23 mouse cellular contexts compared by ENCODE assay signal in the genomic region with DNA sequence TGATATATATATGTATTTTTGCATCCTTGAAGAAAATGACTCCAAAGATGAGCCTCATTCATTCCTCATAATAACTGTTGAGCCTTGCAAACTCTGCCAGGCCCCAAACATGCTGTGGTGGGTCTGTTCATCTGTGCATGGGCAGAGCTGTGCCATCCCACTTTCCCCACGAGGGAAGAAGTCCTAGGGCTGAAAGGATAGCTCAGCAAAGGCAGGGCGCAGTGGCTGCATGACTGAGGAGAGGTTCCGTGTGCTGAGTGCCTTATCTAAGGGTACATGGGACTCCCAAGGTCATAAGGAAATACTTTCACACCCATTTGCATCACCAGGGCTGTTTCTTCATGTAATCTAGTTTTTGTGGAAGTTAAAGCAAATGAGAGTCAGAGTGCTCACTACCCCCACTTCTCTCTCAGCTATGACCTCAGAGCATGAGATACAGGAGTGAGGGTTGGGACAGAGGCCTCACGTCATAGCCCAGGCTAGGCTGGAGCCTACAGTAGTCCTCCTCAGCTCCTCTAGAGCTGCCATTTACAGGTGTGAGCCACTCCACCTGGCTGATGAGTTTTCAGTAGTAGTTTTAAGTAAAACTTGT.
DNase-seq lines count a peak whose midpoint lies in the region; ATAC-seq lines count a peak whose summit lies in the region.
"Had no signal": no experiment of that assay in that cellular context is flagged by ENCODE, and none has a peak within 500 bp of the region (broad histone marks: within the 10 kb centered on the region; RNA-seq: fewer than 3 reads in every experiment).

No protein-coding gene starts in this region.

- peak overlapping the region; percentile 55; the same call in 1 of the 2 replicates for H3K27ac ChIP-seq in heart, embryonic 12.5 days (ENCODE audit: poor library complexity, severe bottlenecking)
- no peak overlapping the region for H3K27ac ChIP-seq in neural tube, embryonic 11.5 days (ENCODE audit: low read depth, low read length)
- H3K27ac ChIP-seq in intestine, embryonic 15.5 days: no peak overlapping the region
- no peak overlapping the region for H3K27ac ChIP-seq in neural tube, embryonic 14.5 days (ENCODE audit: low read depth, low read length)
- H3K27ac ChIP-seq: embryonic facial prominence, embryonic 12.5 days; hindbrain, embryonic 14.5 days; limb, embryonic 13.5 days; liver, embryonic 12.5 days had no signal

- H3K4me3 ChIP-seq in heart, embryonic 12.5 days: no peak overlapping the region
- no peak overlapping the region for H3K4me3 ChIP-seq in neural tube, embryonic 11.5 days (ENCODE audit: low read depth, low read length)
- no peak overlapping the region for H3K4me3 ChIP-seq in intestine, embryonic 15.5 days (replicated peaks)
- H3K4me3 ChIP-seq in neural tube, embryonic 14.5 days (ENCODE audit: low read depth, low read length): no peak overlapping the region
- H3K4me3 ChIP-seq: embryonic facial prominence, embryonic 12.5 days; limb, embryonic 13.5 days; liver, embryonic 12.5 days had no signal

- no peak for ATAC-seq in heart, embryonic 12.5 days (ENCODE audit: insufficient number of reproducible peaks, low FRiP score)
- peak; percentile 30 for ATAC-seq in neural tube, embryonic 11.5 days (ENCODE audit: insufficient read depth, low FRiP score, low TSS enrichment)
- peak; percentile 87 for ATAC-seq in intestine, embryonic 15.5 days
- peak; percentile 40; the same call in 1 of the 2 replicates for ATAC-seq in neural tube, embryonic 14.5 days (ENCODE audit: low read depth)
- ATAC-seq: inflammation-experienced regulatory T-cells, adult 6 months; liver, embryonic 12.5 days; Patski had no signal

- H3K9me3 ChIP-seq in heart, embryonic 12.5 days (replicated peaks): no peaks in the 10 kb centered on the region
- no peaks in the 10 kb centered on the region for H3K9me3 ChIP-seq in neural tube, embryonic 11.5 days (ENCODE audit: control insufficient read depth, low read length)
- no peaks in the 10 kb centered on the region for H3K9me3 ChIP-seq in intestine, embryonic 15.5 days
- H3K9me3 ChIP-seq in neural tube, embryonic 14.5 days (ENCODE audit: control insufficient read depth, low read length): no peaks in the 10 kb centered on the region
- H3K9me3 ChIP-seq: embryonic facial prominence, embryonic 12.5 days; limb, embryonic 13.5 days; liver, embryonic 12.5 days had no signal

- peaks cover 17% of the 10 kb centered on the region for H3K36me3 ChIP-seq in heart, embryonic 12.5 days
- no peaks in the 10 kb centered on the region for H3K36me3 ChIP-seq in neural tube, embryonic 11.5 days (ENCODE audit: control insufficient read depth, insufficient read depth, low read length)
- H3K36me3 ChIP-seq in intestine, embryonic 15.5 days: no peaks in the 10 kb centered on the region
- no peaks in the 10 kb centered on the region for H3K36me3 ChIP-seq in neural tube, embryonic 14.5 days (ENCODE audit: control insufficient read depth, insufficient read depth, low read length)
- H3K36me3 ChIP-seq: liver, embryonic 12.5 days had no signal

- WGBS in heart, embryonic 12.5 days: 43% methylated on average over 4 of the region's 4 CpGs
- WGBS in neural tube, embryonic 11.5 days: 71% methylated on average over 4 of the region's 4 CpGs
- 56% methylated on average over 4 of the region's 4 CpGs for WGBS in intestine, embryonic 15.5 days
- WGBS in neural tube, embryonic 14.5 days: 55% methylated on average over 4 of the region's 4 CpGs

- H3K27me3 ChIP-seq in heart, embryonic 12.5 days (replicated peaks): no peaks in the 10 kb centered on the region
- H3K27me3 ChIP-seq in neural tube, embryonic 11.5 days (ENCODE audit: control insufficient read depth, insufficient read depth, low read length): no peaks in the 10 kb centered on the region
- H3K27me3 ChIP-seq in intestine, embryonic 15.5 days (replicated peaks): no peaks in the 10 kb centered on the region
- no peaks in the 10 kb centered on the region for H3K27me3 ChIP-seq in neural tube, embryonic 14.5 days (ENCODE audit: control insufficient read depth, insufficient read depth, low read length)
- H3K27me3 ChIP-seq: embryonic facial prominence, embryonic 12.5 days; liver, embryonic 12.5 days; Patski had no signal

- no peak for DNase-seq in heart, postnatal 4 days
- no peak for DNase-seq in neural tube, embryonic 11.5 days (ENCODE audit: low spot score)
- DNase-seq in neural tube, embryonic 10.5 days (ENCODE audit: extremely low spot score, low spot score): no peak
- DNase-seq in ovary, postnatal 14 days (ENCODE audit: low spot score): no peak
- DNase-seq: adrenal gland, postnatal 36 days; cerebellum, adult 11 months; cerebellum, postnatal 14 days; gastrocnemius, postnatal 36 days; heart, postnatal 10 days; kidney, postnatal 36 days; lung, adult 18-20 months; lung, postnatal 14 days; midbrain, embryonic 14.5 days; right cerebral cortex, postnatal 14 days had no signal

- no peak overlapping the region for H3K9ac ChIP-seq in heart, embryonic 12.5 days
- H3K9ac ChIP-seq in neural tube, embryonic 11.5 days (ENCODE audit: low read length): no peak overlapping the region
- H3K9ac ChIP-seq in intestine, embryonic 15.5 days: no peak overlapping the region
- no peak overlapping the region for H3K9ac ChIP-seq in neural tube, embryonic 14.5 days (replicated peaks; ENCODE audit: low read depth, low read length)
- H3K9ac ChIP-seq: embryonic facial prominence, embryonic 12.5 days; hindbrain, embryonic 14.5 days; limb, embryonic 13.5 days; liver, embryonic 12.5 days had no signal

- H3K4me1 ChIP-seq in heart, embryonic 12.5 days (replicated peaks): peaks cover 56% of the 10 kb centered on the region
- peaks cover 5% of the 10 kb centered on the region for H3K4me1 ChIP-seq in neural tube, embryonic 11.5 days (ENCODE audit: control insufficient read depth, insufficient read depth, low read length)
- no peaks in the 10 kb centered on the region for H3K4me1 ChIP-seq in intestine, embryonic 15.5 days (replicated peaks)
- peaks cover 10% of the 10 kb centered on the region for H3K4me1 ChIP-seq in neural tube, embryonic 14.5 days (ENCODE audit: control insufficient read depth, insufficient read depth, low read length)
- H3K4me1 ChIP-seq: embryonic facial prominence, embryonic 12.5 days had no signal

- H3K4me2 ChIP-seq in heart, embryonic 12.5 days: no peak overlapping the region
- no peak overlapping the region for H3K4me2 ChIP-seq in neural tube, embryonic 11.5 days (ENCODE audit: low read depth)
- H3K4me2 ChIP-seq in intestine, embryonic 15.5 days (replicated peaks): no peak overlapping the region
- H3K4me2 ChIP-seq in neural tube, embryonic 14.5 days (ENCODE audit: low read depth, low read length): no peak overlapping the region
- H3K4me2 ChIP-seq: embryonic facial prominence, embryonic 12.5 days; hindbrain, embryonic 14.5 days; limb, embryonic 13.5 days; liver, embryonic 12.5 days had no signal
